Mouse (Mus musculus): Measurements from ENCODE around the gene Ear1. TPM values are rescaled to one million over a fixed set of nuclear protein-coding genes. Genes with fewer than 3 reads are reported as not detected.
A peak's percentile ranks its signal among the peaks of the same experiment; 100 is the strongest.
"Not testable (repeated sequence)": the region's sequence is repeated elsewhere in the genome, so short reads cannot be mapped to it uniquely, and the experiment has no call there.

The Ear1 gene
- not detected in 2 replicates for polyA plus RNA-seq (2014; fragmentation: Nextera tagmentation; extraction: Ambion mirVana)

- H3K9ac ChIP-seq (ENCODE audit: low read length); H3K36me3 ChIP-seq (ENCODE audit: control insufficient read depth, insufficient read depth, low read length); ATAC-seq (ENCODE audit: insufficient number of reproducible peaks, low FRiP score, low TSS enrichment, low read depth); H3K4me3 ChIP-seq (ENCODE audit: low read depth, low read length); DNase-seq (ENCODE audit: low spot score); H3K27ac ChIP-seq (replicated peaks; ENCODE audit: low read depth, low read length); H3K9me3 ChIP-seq (ENCODE audit: control insufficient read depth, low read length); H3K4me2 ChIP-seq (ENCODE audit: low read depth, severe bottlenecking); H3K4me1 ChIP-seq (ENCODE audit: control insufficient read depth, insufficient read depth, low read length); H3K27me3 ChIP-seq (ENCODE audit: control insufficient read depth, insufficient read depth, low read length): not testable (repeated sequence)
- 95% methylated on average over 2 of the region's 3 CpGs for WGBS
Observed at GRCm38 (mm10) chr14:43875417-43875816, at the start of gene Ear1. TSS of gene Ear1 (minus strand) at chr14:43875517.

GRCm38 (mm10) chr14:43924688-43925403 lies 49.5 kb upstream of the Ear1 start, which contains the start of gene Gm8113:
TSS of gene Gm8113 (plus strand) at chr14:43925390.
- 10% methylated on average over 10 of the region's 10 CpGs for WGBS
- not testable (repeated sequence) for H3K9me3 ChIP-seq (ENCODE audit: control insufficient read depth, low read length); H3K27me3 ChIP-seq (ENCODE audit: control insufficient read depth, insufficient read depth, low read length); H3K36me3 ChIP-seq (ENCODE audit: control insufficient read depth, insufficient read depth, low read length); H3K4me1 ChIP-seq (ENCODE audit: control insufficient read depth, insufficient read depth, low read length)
- DNase-seq (ENCODE audit: low spot score) (peak; percentile 92), ATAC-seq (ENCODE audit: insufficient number of reproducible peaks, low FRiP score, low TSS enrichment, low read depth) (peak; percentile 97)
- Histone ChIP-seq H3K27ac (replicated peaks; ENCODE audit: low read depth, low read length) (peak within 1 kb of the TSS; percentile 51; the same call in 1 of the 2 replicates), H3K4me2 (ENCODE audit: low read depth, severe bottlenecking) (peak within 1 kb of the TSS; percentile 22; the same call in 1 of the 2 replicates), H3K9ac (ENCODE audit: low read length) (peak within 1 kb of the TSS; percentile 66), H3K4me3 (ENCODE audit: low read depth, low read length) (peak within 1 kb of the TSS; percentile 30)

GRCm38 (mm10) chr14:43923459-43923858 lies 48.1 kb upstream of the Ear1 start, which contains the start of gene Ear10:
TSS of gene Ear10 (minus strand) at chr14:43923559.
- H3K9me3 ChIP-seq (ENCODE audit: control insufficient read depth, low read length); H3K27me3 ChIP-seq (ENCODE audit: control insufficient read depth, insufficient read depth, low read length); ATAC-seq (ENCODE audit: insufficient number of reproducible peaks, low FRiP score, low TSS enrichment, low read depth); H3K9ac ChIP-seq (ENCODE audit: low read length); H3K4me3 ChIP-seq (ENCODE audit: low read depth, low read length); H3K27ac ChIP-seq (replicated peaks; ENCODE audit: low read depth, low read length); H3K4me1 ChIP-seq (ENCODE audit: control insufficient read depth, insufficient read depth, low read length); H3K4me2 ChIP-seq (ENCODE audit: low read depth, severe bottlenecking); H3K36me3 ChIP-seq (ENCODE audit: control insufficient read depth, insufficient read depth, low read length); DNase-seq (ENCODE audit: low spot score): not testable (repeated sequence)
- 85% methylated on average over 3 of the region's 3 CpGs for WGBS

DNA sequence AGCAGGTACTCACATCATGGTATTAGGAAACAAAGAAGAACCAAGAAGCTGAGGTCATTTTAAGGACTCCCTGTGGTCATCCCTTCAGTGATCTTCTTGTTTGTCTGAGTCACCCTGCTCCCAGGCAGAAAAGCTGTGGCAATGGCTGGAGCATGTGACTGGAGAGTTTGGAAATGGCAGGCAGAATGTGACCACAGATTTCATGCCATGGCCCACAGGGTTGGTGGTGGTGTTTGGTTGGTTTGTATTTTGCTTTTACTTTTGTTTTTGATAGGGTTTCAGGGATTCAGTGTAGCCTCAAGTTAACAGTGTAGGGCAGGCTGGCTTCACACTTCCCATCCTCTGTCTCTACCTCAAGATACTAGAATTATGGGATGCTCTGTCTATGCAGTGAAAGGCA lies 42.9 kb upstream of the Ear1 start:
- not testable (repeated sequence) for ATAC-seq (ENCODE audit: insufficient number of reproducible peaks, low FRiP score, low TSS enrichment, low read depth); H3K9ac ChIP-seq (ENCODE audit: low read length); H3K9me3 ChIP-seq (ENCODE audit: control insufficient read depth, low read length); H3K4me1 ChIP-seq (ENCODE audit: control insufficient read depth, insufficient read depth, low read length); H3K27ac ChIP-seq (replicated peaks; ENCODE audit: low read depth, low read length); DNase-seq (ENCODE audit: low spot score); H3K27me3 ChIP-seq (ENCODE audit: control insufficient read depth, insufficient read depth, low read length); H3K4me2 ChIP-seq (ENCODE audit: low read depth, severe bottlenecking); H3K36me3 ChIP-seq (ENCODE audit: control insufficient read depth, insufficient read depth, low read length); H3K4me3 ChIP-seq (ENCODE audit: low read depth, low read length)

DNA sequence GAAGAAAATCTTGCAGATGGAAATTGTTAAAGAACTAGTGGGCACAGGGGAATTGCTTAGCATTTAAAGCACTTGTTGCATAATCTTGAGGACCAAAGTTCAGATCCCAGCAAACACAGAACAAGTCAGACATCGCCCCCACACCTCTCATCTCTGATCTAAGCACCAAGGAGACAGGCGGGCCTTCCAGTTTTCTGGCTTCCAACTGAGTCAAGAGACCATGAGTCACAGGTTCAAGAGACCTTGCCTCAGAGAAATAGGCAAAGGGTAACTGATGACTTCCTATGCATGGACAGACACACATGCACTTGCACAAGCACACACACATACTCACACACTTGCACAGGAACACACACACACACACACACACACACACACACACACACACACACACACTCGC lies 23.3 kb upstream of the Ear1 start:
- not testable (repeated sequence) for H3K9me3 ChIP-seq (ENCODE audit: control insufficient read depth, low read length); H3K4me2 ChIP-seq (ENCODE audit: low read depth, severe bottlenecking); H3K4me1 ChIP-seq (ENCODE audit: control insufficient read depth, insufficient read depth, low read length); H3K36me3 ChIP-seq (ENCODE audit: control insufficient read depth, insufficient read depth, low read length); H3K4me3 ChIP-seq (ENCODE audit: low read depth, low read length); H3K27me3 ChIP-seq (ENCODE audit: control insufficient read depth, insufficient read depth, low read length); H3K9ac ChIP-seq (ENCODE audit: low read length); ATAC-seq (ENCODE audit: insufficient number of reproducible peaks, low FRiP score, low TSS enrichment, low read depth); DNase-seq (ENCODE audit: low spot score); H3K27ac ChIP-seq (replicated peaks; ENCODE audit: low read depth, low read length)
- 90% methylated on average over 3 of the region's 3 CpGs for WGBS

DNA sequence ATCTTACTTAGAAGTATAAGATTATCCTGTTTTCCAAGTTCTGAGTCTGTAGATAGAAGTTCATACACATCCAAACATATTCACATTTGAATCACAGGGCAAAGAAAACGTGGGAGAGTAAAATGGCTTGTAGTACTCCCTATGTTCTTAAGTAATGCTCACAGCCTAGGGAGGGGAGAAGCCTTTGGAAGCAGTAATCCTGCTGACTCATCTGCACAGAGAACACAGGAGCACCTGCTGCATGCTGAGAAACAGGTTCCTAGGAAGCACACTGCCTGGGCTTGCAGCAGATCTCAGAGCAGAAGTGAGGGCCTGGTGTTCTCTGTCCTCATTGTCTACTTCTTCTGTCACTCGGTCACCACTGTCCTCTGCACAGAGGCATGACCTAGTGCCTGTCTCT lies 20.0 kb upstream of the Ear1 start:
- not testable (repeated sequence) for H3K4me2 ChIP-seq (ENCODE audit: low read depth, severe bottlenecking); H3K27ac ChIP-seq (replicated peaks; ENCODE audit: low read depth, low read length); H3K9me3 ChIP-seq (ENCODE audit: control insufficient read depth, low read length); H3K4me3 ChIP-seq (ENCODE audit: low read depth, low read length); H3K36me3 ChIP-seq (ENCODE audit: control insufficient read depth, insufficient read depth, low read length); H3K4me1 ChIP-seq (ENCODE audit: control insufficient read depth, insufficient read depth, low read length); H3K27me3 ChIP-seq (ENCODE audit: control insufficient read depth, insufficient read depth, low read length); ATAC-seq (ENCODE audit: insufficient number of reproducible peaks, low FRiP score, low TSS enrichment, low read depth); H3K9ac ChIP-seq (ENCODE audit: low read length); DNase-seq (ENCODE audit: low spot score)
- WGBS: 44% methylated on average over 1 of the region's 2 CpGs

- 100% methylated on average over 1 of the region's 1 CpGs for whole genome bisulfite sequencing
- H3K27ac ChIP-seq (replicated peaks; ENCODE audit: low read depth, low read length); DNase-seq (ENCODE audit: low spot score); H3K4me1 ChIP-seq (ENCODE audit: control insufficient read depth, insufficient read depth, low read length); ATAC-seq (ENCODE audit: insufficient number of reproducible peaks, low FRiP score, low TSS enrichment, low read depth); H3K9me3 ChIP-seq (ENCODE audit: control insufficient read depth, low read length); H3K4me2 ChIP-seq (ENCODE audit: low read depth, severe bottlenecking); H3K4me3 ChIP-seq (ENCODE audit: low read depth, low read length); H3K36me3 ChIP-seq (ENCODE audit: control insufficient read depth, insufficient read depth, low read length); H3K27me3 ChIP-seq (ENCODE audit: control insufficient read depth, insufficient read depth, low read length); H3K9ac ChIP-seq (ENCODE audit: low read length): not testable (repeated sequence)
Observed at GRCm38 (mm10) chr14:43891288-43891687, 16.0 kb upstream of the Ear1 start.

GRCm38 (mm10) chr14:43886235-43886634 lies 10.9 kb upstream of the Ear1 start:
- not testable (repeated sequence) for ATAC-seq (ENCODE audit: insufficient number of reproducible peaks, low FRiP score, low TSS enrichment, low read depth); H3K4me1 ChIP-seq (ENCODE audit: control insufficient read depth, insufficient read depth, low read length); H3K27ac ChIP-seq (replicated peaks; ENCODE audit: low read depth, low read length); DNase-seq (ENCODE audit: low spot score); H3K4me2 ChIP-seq (ENCODE audit: low read depth, severe bottlenecking); H3K9me3 ChIP-seq (ENCODE audit: control insufficient read depth, low read length); H3K27me3 ChIP-seq (ENCODE audit: control insufficient read depth, insufficient read depth, low read length); H3K9ac ChIP-seq (ENCODE audit: low read length); H3K36me3 ChIP-seq (ENCODE audit: control insufficient read depth, insufficient read depth, low read length); H3K4me3 ChIP-seq (ENCODE audit: low read depth, low read length)
- WGBS: 56% methylated on average over 1 of the region's 1 CpGs
